Mouse (Mus musculus) G1E (cell line): Measurements from ENCODE around the gene Rps6ka5. TPM values are rescaled to one million over a fixed set of nuclear protein-coding genes. Genes with fewer than 3 reads are reported as not detected.

Experiments used
- ATAC-seq: 2 replicates; pipeline ENCODE4 v1.8.0; 2016; ENCODE audit warnings: mild to moderate bottlenecking; ENCODE audit not compliant: insufficient number of reproducible peaks, poor library complexity, low FRiP score, severe bottlenecking; ENCODE audit errors: extremely low read depth
- DNase-seq: peaks from one replicate; pipeline ENCODE4 v3.0.0; 2012; ENCODE audit warnings: low spot score
- H3K27me3 ChIP-seq: 2 replicates; pipeline ENCODE4 v1.6.1; 2012; ENCODE audit warnings: mild to moderate bottlenecking, low read length, inconsistent platforms; ENCODE audit not compliant: insufficient read depth
- H3K36me3 ChIP-seq: replicated peaks from 2 replicates; pipeline ENCODE3; 2012; ENCODE audit warnings: mild to moderate bottlenecking, inconsistent platforms
- H3K4me1 ChIP-seq: 2 replicates; pipeline ENCODE4 v1.6.1; 2012; ENCODE audit warnings: low read depth, low read length, inconsistent platforms, mixed read lengths; ENCODE audit not compliant: insufficient read depth
- H3K4me3 ChIP-seq: 2 replicates; pipeline ENCODE4 v1.5.1; 2012; ENCODE audit warnings: low read depth, mild to moderate bottlenecking, inconsistent platforms, low read length, moderate library complexity, mixed read lengths
- H3K9me3 ChIP-seq: replicated peaks from 2 replicates; pipeline ENCODE4 v1.6.1; 2012; ENCODE audit warnings: inconsistent platforms
- CTCF ChIP-seq: IDR thresholded peaks from 2 replicates; pipeline ENCODE4 v1.5.1; 2012; ENCODE audit warnings: low read depth, low read length, inconsistent platforms, mixed read lengths
- GATA1 ChIP-seq: IDR thresholded peaks from 2 replicates; pipeline ENCODE4 v1.6.1; 2012; ENCODE audit warnings: borderline replicate concordance, low read length, inconsistent platforms, mixed read lengths
- GATA2 ChIP-seq: IDR thresholded peaks from 2 replicates; pipeline ENCODE4 v1.6.1; 2012; ENCODE audit warnings: low read depth, low read length, inconsistent platforms, borderline replicate concordance
- POLR2AphosphoS5 ChIP-seq: IDR thresholded peaks from 2 replicates; pipeline ENCODE4 v1.6.1; 2012; ENCODE audit warnings: low read depth, low read length, inconsistent platforms; ENCODE audit not compliant: insufficient replicate concordance
- TAL1 ChIP-seq: conservative IDR thresholded peaks from 2 replicates; pipeline ENCODE4 v1.6.1; 2012; ENCODE audit warnings: low read depth, low read length, inconsistent platforms, mixed read lengths
- polyA plus RNA-seq: library from polyadenylated mRNA; stranded (reverse); fragments of >175 nt; gene quantifications from 2 replicates; pipeline ENCODE4 v1.2.3, GENCODE M21; 2012
- total RNA-seq, 2 experiments: library from RNA; stranded (forward) in 1 of 2; stranded (reverse) in 1 of 2; fragments of 200-1000 nt in 1 of 2; fragments of >200 nt in 1 of 2; fragmentation: Nextera tagmentation in 1 of 2; gene quantifications; 2 replicates each; pipeline ENCODE4 v1.2.3; 2014 to 2017

The Rps6ka5 gene
- total and polyA plus RNA-seq, 3 experiments, result 12.6 to 52.2 (median 41.5) TPM

GRCm38 (mm10) chr12:100529172-100529571 is 197.6 kb downstream of the Rps6ka5 start:
- H3K4me3 ChIP-seq, result no peak overlapping the region
- H3K36me3 ChIP-seq, result no peaks in the 10 kb centered on the region
- no peak for TF ChIP-seq CTCF
- TF ChIP-seq GATA2, result no peak
- TF ChIP-seq POLR2AphosphoS5, result no peak
- no peak for TF ChIP-seq GATA1
- no peak for TF ChIP-seq TAL1
- H3K9me3 ChIP-seq, result no peaks in the 10 kb centered on the region
- H3K27me3 ChIP-seq, result peaks cover 28% of the 10 kb centered on the region
- DNase-seq (no peak), ATAC-seq (0 out of 2 replicates have a peak, but pooled peaks have one; percentile 26)
- peaks cover 22% of the 10 kb centered on the region for H3K4me1 ChIP-seq

DNA sequence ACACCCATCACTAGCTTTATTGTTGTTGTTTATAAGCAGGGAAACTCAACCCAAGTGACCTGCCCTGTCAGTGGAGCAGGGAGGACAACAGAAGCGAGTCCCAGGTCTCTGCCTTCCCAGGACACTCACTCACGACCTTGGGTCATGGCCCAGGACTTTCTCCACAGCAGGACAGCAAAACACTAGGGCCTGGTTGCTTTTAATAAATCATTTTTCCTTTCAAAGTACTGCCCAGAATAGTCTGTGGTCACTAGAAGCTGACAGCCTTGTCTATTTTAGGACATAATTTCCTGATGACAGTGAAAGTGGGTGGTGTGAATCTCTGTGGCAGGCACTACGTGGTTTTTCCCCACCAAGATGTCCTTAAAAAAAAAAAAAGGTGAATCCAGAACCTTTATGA is 198.5 kb downstream of the Rps6ka5 start:
- Histone ChIP-seq H3K36me3 (no peaks in the 10 kb centered on the region), H3K27me3 (peaks cover 33% of the 10 kb centered on the region), H3K4me3 (no peak overlapping the region), H3K9me3 (peaks cover 4% of the 10 kb centered on the region), H3K4me1 (peaks cover 22% of the 10 kb centered on the region)
- no peak for TF ChIP-seq CTCF
- TF ChIP-seq GATA1, result no peak
- no peak for TF ChIP-seq POLR2AphosphoS5
- DNase-seq, result no peak
- no peak for ATAC-seq

GRCm38 (mm10) chr12:100527753-100528152 is 199.0 kb downstream of the Rps6ka5 start:
- Histone ChIP-seq H3K9me3 (peaks cover 4% of the 10 kb centered on the region), H3K4me1 (peaks cover 22% of the 10 kb centered on the region), H3K27me3 (peaks cover 36% of the 10 kb centered on the region), H3K4me3 (no peak overlapping the region), H3K36me3 (no peaks in the 10 kb centered on the region)
- DNase-seq (peak; percentile 48), ATAC-seq (peak; percentile 77)
- TF ChIP-seq CTCF (no peak), TAL1 (no peak), GATA1 (no peak), GATA2 (no peak), POLR2AphosphoS5 (no peak)

DNA sequence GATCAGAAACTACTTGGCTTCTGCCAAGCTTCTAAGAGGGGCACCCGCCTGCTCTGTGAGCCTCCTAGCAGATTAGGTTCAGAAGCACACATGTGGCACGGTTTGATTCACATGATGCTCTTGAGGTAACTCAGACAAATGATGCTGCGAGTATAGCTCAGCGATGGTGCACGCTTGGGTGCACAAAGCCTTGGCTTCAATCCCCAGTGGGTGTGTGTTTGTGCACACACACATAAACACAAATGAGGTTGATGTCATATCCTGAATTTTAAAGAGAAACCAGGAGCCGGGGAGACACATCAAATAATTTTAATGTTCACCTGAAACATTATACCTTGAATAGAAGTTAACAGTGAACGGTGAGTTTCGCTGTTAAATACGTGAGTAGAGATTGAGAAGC is 199.5 kb downstream of the Rps6ka5 start:
- Histone ChIP-seq H3K27me3 (peaks cover 40% of the 10 kb centered on the region), H3K9me3 (peaks cover 4% of the 10 kb centered on the region), H3K36me3 (no peaks in the 10 kb centered on the region), H3K4me1 (peaks cover 22% of the 10 kb centered on the region), H3K4me3 (no peak overlapping the region)
- TF ChIP-seq TAL1 (no peak), CTCF (no peak), GATA2 (no peak), POLR2AphosphoS5 (no peak), GATA1 (no peak)
- DNase-seq (no peak), ATAC-seq (no peak)

GRCm38 (mm10) chr12:100525939-100526338 is 200.8 kb downstream of the Rps6ka5 start:
- Histone ChIP-seq H3K36me3 (no peaks in the 10 kb centered on the region), H3K27me3 (peaks cover 52% of the 10 kb centered on the region), H3K4me1 (peaks cover 23% of the 10 kb centered on the region), H3K4me3 (no peak overlapping the region), H3K9me3 (peaks cover 4% of the 10 kb centered on the region)
- ATAC-seq, result no peak
- no peak for DNase-seq
- TF ChIP-seq GATA2, result no peak
- no peak for TF ChIP-seq GATA1
- TF ChIP-seq POLR2AphosphoS5, result no peak
- no peak for TF ChIP-seq CTCF
- no peak for TF ChIP-seq TAL1

- H3K4me3 ChIP-seq, result peak within 1 kb of the TSS; percentile 75
- peak; percentile 26; the same call in 1 of the 2 replicates for TF ChIP-seq CTCF
- TF ChIP-seq GATA2, result no peak
- peaks cover 64% of the 10 kb centered on the region for H3K27me3 ChIP-seq
- peaks cover 14% of the 10 kb centered on the region for H3K4me1 ChIP-seq
- no peak for ATAC-seq
- H3K9me3 ChIP-seq, result peaks cover 4% of the 10 kb centered on the region
- peak; percentile 91 for DNase-seq
- peaks cover 3% of the 10 kb centered on the region for H3K36me3 ChIP-seq
These were observed 206.0 kb downstream of the Rps6ka5 start, which contains the start of gene Ttc7b for GRCm38 (mm10) chr12:100520794-100521186. Gene Ttc7b (minus strand): TSS chr12:100520826.
